Mouse (Mus musculus) liver, postnatal 0 days (tissue): Measurements from ENCODE around the gene Rinl. TPM values are rescaled to one million over a fixed set of nuclear protein-coding genes. Genes with fewer than 3 reads are reported as not detected.
A peak's percentile ranks its signal among the peaks of the same experiment; 100 is the strongest.

ENCODE experiments used
- ATAC-seq: fragments of 200-750 bp; cut with Nextera tagmentation; 2 replicates; pipeline ENCODE4 v1.8.0; 2017; ENCODE audit warnings: mild to moderate bottlenecking, moderate library complexity
- DNase-seq: peaks from one replicate; pipeline ENCODE4 v3.0.0-alpha.2; 2016
- H3K27ac ChIP-seq: fragments of 300-500 bp; sonication (generic); 2 replicates; pipeline ENCODE4 v1.5.1; 2014; ENCODE audit warnings: antibody characterized with exemption, moderate library complexity, mild to moderate bottlenecking, low read depth
- H3K27me3 ChIP-seq: fragments of 300-500 bp; sonication (generic); 2 replicates; pipeline ENCODE4 v1.6.1; 2014; ENCODE audit warnings: low read length, control low read depth, mixed read lengths; ENCODE audit not compliant: insufficient read depth
- H3K36me3 ChIP-seq: fragments of 300-500 bp; sonication (generic); replicated peaks from 2 replicates; pipeline ENCODE4 v1.6.1; 2014; ENCODE audit warnings: mild to moderate bottlenecking, control low read depth, low read length, moderate library complexity, mixed read lengths; ENCODE audit not compliant: insufficient read depth
- H3K4me1 ChIP-seq: fragments of 300-500 bp; sonication (generic); 2 replicates; pipeline ENCODE4 v1.6.1; 2014; ENCODE audit warnings: antibody characterized with exemption, mild to moderate bottlenecking, control low read depth; ENCODE audit not compliant: insufficient read depth
- H3K4me2 ChIP-seq: fragments of 300-500 bp; sonication (generic); 2 replicates; pipeline ENCODE4 v1.6.1; 2014; ENCODE audit warnings: low read depth, mild to moderate bottlenecking, low read length, moderate library complexity, mixed read lengths
- H3K4me3 ChIP-seq: fragments of 300-500 bp; sonication (generic); 2 replicates; pipeline ENCODE4 v1.5.1; 2014; ENCODE audit warnings: low read depth, low read length
- H3K9ac ChIP-seq: fragments of 300-500 bp; sonication (generic); replicated peaks from 2 replicates; pipeline ENCODE4 v1.6.1; 2014; ENCODE audit warnings: mild to moderate bottlenecking, moderate library complexity
- H3K9me3 ChIP-seq: fragments of 300-500 bp; sonication (generic); 2 replicates; pipeline ENCODE4 v1.6.1; 2016; ENCODE audit warnings: mild to moderate bottlenecking, control low read depth, low read length, mixed read lengths
- CTCF ChIP-seq: sonication (generic); IDR thresholded peaks from 2 replicates; pipeline ENCODE4 v1.5.1; 2016; ENCODE audit warnings: antibody characterized with exemption, low read depth
- EP300 ChIP-seq: IDR thresholded peaks from 2 replicates; pipeline ENCODE4 v1.6.1; 2016; ENCODE audit warnings: antibody characterized with exemption, low read depth, mild to moderate bottlenecking
- WGBS: fragments of 180-500 bp; shearing (Covaris S2); extraction: QIAGEN DNeasy Blood & Tissue Kit; methylation state at CpG from one replicate; pipeline ENCODE4 v1.1.7; 2014; ENCODE audit not compliant: insufficient replicate concordance; 5-methylcytosine and 5-hydroxymethylcytosine counted together
- polyA plus RNA-seq: library from polyadenylated mRNA; unstranded; fragments of >200 nt; fragmentation: Nextera tagmentation; extraction: Ambion mirVana; gene quantifications from 2 replicates; pipeline ENCODE4 v1.2.1, GENCODE M21; 2015

Rinl gene
- polyA plus RNA-seq = 7.2 and 7.6 TPM in 2 replicates

- Histone ChIP-seq H3K36me3 (peaks cover 6% of the 10 kb centered on the region; the same call in 1 of the 2 replicates), H3K27ac (peak within 1 kb of the TSS; percentile 39; the same call in 1 of the 2 replicates), H3K9ac (0 out of 2 replicates have a peak within 1 kb of the TSS, but pooled peaks have one; percentile 21), H3K9me3 (no peaks in the 10 kb centered on the region), H3K4me2 (peak within 1 kb of the TSS; percentile 30), H3K27me3 (no peaks in the 10 kb centered on the region), H3K4me3 (peak within 1 kb of the TSS; percentile 36), H3K4me1 (peaks cover 15% of the 10 kb centered on the region)
- TF ChIP-seq CTCF (no peak), EP300 (no peak)
- DNase-seq (peak; percentile 47), ATAC-seq (peak; percentile 44; the same call in 1 of the 2 replicates)
- WGBS = 43% methylated on average over 5 of the region's 5 CpGs
Measured at GRCm38 (mm10) chr7:28788307-28789195, at the start of gene Rinl. Gene Rinl (plus strand): TSS chr7:28788969.

DNA sequence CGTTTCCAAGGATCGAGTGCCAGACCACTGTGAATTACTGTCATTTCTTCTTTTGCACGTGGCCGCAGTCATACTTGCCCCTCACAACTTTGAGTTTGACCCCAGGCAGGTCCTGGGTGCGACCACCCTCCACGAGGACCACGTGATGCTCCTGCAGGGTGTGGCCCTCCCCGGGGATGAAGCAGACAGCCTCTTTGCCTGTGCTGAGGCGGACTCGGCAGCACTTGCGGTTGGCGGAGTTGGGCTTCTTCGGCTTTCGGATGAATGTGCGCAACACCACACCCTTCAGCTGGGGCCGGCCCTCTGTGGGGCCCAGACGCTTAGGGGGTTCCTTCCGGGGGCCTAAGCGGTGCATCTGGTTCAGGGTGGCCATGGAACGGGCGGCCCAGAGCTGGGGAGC, 48.9 kb upstream of the Rinl start:
- H3K27me3 ChIP-seq = no peaks in the 10 kb centered on the region
- DNase-seq (no peak), ATAC-seq (no peak)
- no peak overlapping the region for H3K4me2 ChIP-seq
- H3K27ac ChIP-seq = no peak overlapping the region
- no peak overlapping the region for H3K9ac ChIP-seq
- H3K4me1 ChIP-seq = peaks cover 16% of the 10 kb centered on the region
- H3K9me3 ChIP-seq = no peaks in the 10 kb centered on the region
- H3K36me3 ChIP-seq = no peaks in the 10 kb centered on the region; the same call in 1 of the 2 replicates
- no peak overlapping the region for H3K4me3 ChIP-seq
- TF ChIP-seq CTCF (no peak), EP300 (no peak)
- 90% methylated on average over 21 of the region's 21 CpGs for whole genome bisulfite sequencing

GRCm38 (mm10) chr7:28740949-28741348, 47.8 kb upstream of the Rinl start:
- 31% methylated on average over 9 of the region's 9 CpGs for WGBS
- Histone ChIP-seq H3K4me2 (peak overlapping the region; percentile 89), H3K4me1 (peaks cover 16% of the 10 kb centered on the region), H3K4me3 (peak overlapping the region; percentile 72), H3K27ac (peak overlapping the region; percentile 87), H3K9me3 (no peaks in the 10 kb centered on the region), H3K9ac (peak overlapping the region; percentile 90), H3K36me3 (peaks cover 3% of the 10 kb centered on the region), H3K27me3 (no peaks in the 10 kb centered on the region)
- DNase-seq (no peak), ATAC-seq (no peak)
- TF ChIP-seq CTCF = no peak
- TF ChIP-seq EP300 = no peak

GRCm38 (mm10) chr7:28741368-28741708, 47.4 kb upstream of the Rinl start:
- WGBS = under 1% methylated on average over 11 of the region's 13 CpGs
- DNase-seq (no peak), ATAC-seq (peak; percentile 16)
- Histone ChIP-seq H3K4me1 (peaks cover 16% of the 10 kb centered on the region), H3K27ac (peak overlapping the region; percentile 87), H3K4me3 (peak overlapping the region; percentile 72), H3K4me2 (peak overlapping the region; percentile 89), H3K9me3 (no peaks in the 10 kb centered on the region), H3K9ac (peak overlapping the region; percentile 90), H3K27me3 (no peaks in the 10 kb centered on the region), H3K36me3 (peaks cover 7% of the 10 kb centered on the region)
- TF ChIP-seq EP300 = no peak
- TF ChIP-seq CTCF = no peak

DNA sequence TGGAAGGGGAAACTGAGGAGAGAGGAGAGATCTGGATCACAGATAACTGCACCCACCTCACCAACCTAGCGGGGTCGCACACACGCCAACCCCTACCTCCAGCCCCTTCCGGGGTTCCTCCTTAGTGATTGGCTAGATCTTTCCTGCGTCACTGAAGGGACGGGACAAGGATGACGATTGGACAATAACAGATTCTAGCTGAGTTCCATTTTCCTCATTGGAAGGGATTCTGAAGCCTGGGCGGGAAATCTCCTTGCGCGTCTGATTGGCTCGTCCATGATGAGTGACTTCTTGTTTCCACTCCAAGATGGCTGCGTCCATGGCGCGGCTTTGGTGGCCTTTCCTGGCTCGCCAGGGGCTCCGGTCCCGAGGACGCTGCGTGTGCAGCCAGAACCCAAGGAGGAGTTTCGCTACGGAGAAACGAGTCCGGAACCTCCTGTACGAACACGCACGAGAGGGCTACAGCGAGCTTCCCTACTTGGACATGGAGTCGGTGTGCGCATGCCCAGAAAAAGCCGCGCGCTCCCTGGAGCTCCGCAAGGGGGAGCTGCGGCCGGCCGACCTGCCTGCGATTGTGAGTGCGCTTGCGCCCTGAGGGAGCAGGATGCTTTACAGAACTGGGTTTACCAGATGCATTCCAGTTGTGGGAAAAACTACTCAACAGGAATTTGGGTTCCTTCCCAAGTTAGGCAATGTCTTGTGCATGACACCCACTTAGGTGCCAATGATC, 46.9 kb upstream of the Rinl start, which contains the start of the genes Mrps12 and Sars2:
Mrps12 (minus strand) TSS at position 112 of the 730 bp plus-strand sequence.
Sars2 (plus strand) TSS at position 284 of the 730 bp plus-strand sequence.
- Histone ChIP-seq H3K27me3 (no peaks in the 10 kb centered on the region), H3K4me2 (peak within 1 kb of the TSS; percentile 89), H3K27ac (peak within 1 kb of the TSS; percentile 87), H3K9me3 (no peaks in the 10 kb centered on the region), H3K9ac (peak within 1 kb of the TSS; percentile 90), H3K4me3 (peak within 1 kb of the TSS; percentile 72), H3K36me3 (peaks cover 7% of the 10 kb centered on the region), H3K4me1 (peaks cover 16% of the 10 kb centered on the region)
- peak; percentile 97 for TF ChIP-seq CTCF
- TF ChIP-seq EP300 = no peak
- DNase-seq (peak; percentile 96), ATAC-seq (peak; percentile 97)
- WGBS = under 1% methylated on average over 39 of the region's 39 CpGs

DNA sequence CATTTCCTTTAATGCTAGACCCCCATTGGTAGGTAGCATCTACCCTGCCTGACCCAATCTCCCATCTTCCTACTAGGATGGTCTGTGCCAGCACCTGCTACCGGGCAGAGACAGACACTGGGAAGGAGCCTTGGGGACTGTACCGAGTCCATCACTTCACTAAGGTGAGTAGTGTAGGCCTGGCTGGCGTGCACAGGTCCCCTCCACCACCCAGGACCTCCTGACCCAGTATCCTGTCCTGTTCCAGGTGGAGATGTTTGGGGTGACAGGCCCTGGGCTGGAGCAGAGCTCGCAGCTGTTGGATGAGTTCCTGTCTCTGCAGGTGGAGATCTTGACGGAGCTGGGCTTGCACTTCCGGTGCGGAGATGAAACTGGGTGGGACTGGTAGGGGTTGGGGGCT, 38.8 kb upstream of the Rinl start:
- H3K4me1 ChIP-seq = no peaks in the 10 kb centered on the region
- no peak for TF ChIP-seq EP300
- no peak for TF ChIP-seq CTCF
- WGBS = 86% methylated on average over 7 of the region's 7 CpGs
- no peaks in the 10 kb centered on the region for H3K27me3 ChIP-seq
- DNase-seq = no peak
- H3K4me2 ChIP-seq = no peak overlapping the region
- no peak for ATAC-seq
- H3K9ac ChIP-seq = no peak overlapping the region
- H3K36me3 ChIP-seq = peaks cover 15% of the 10 kb centered on the region
- no peak overlapping the region for H3K27ac ChIP-seq
- H3K9me3 ChIP-seq = no peaks in the 10 kb centered on the region
- no peak overlapping the region for H3K4me3 ChIP-seq
